Mouse (Mus musculus) splenic B cell, adult 2 months (primary cell): ENCODE measurements around the gene Pole2.
A peak's percentile ranks its signal among the peaks of the same experiment; 100 is the strongest.

Source experiments
- DNase-seq: peaks from one replicate; pipeline ENCODE4 v3.0.0-alpha.2; 2011; ENCODE audit warnings: low read depth, low spot score
- H3K27me3 ChIP-seq: 2 replicates; pipeline ENCODE4 v1.6.1; 2012; ENCODE audit warnings: mild to moderate bottlenecking, low read length, moderate library complexity, mixed read lengths; ENCODE audit not compliant: control insufficient read depth, poor library complexity, insufficient read depth, severe bottlenecking
- H3K36me3 ChIP-seq: 2 replicates; pipeline ENCODE4 v1.6.1; 2012; ENCODE audit warnings: mild to moderate bottlenecking, low read length, moderate library complexity, mixed read lengths; ENCODE audit not compliant: control insufficient read depth, poor library complexity, insufficient read depth, severe bottlenecking

Gene Pole2

DNA sequence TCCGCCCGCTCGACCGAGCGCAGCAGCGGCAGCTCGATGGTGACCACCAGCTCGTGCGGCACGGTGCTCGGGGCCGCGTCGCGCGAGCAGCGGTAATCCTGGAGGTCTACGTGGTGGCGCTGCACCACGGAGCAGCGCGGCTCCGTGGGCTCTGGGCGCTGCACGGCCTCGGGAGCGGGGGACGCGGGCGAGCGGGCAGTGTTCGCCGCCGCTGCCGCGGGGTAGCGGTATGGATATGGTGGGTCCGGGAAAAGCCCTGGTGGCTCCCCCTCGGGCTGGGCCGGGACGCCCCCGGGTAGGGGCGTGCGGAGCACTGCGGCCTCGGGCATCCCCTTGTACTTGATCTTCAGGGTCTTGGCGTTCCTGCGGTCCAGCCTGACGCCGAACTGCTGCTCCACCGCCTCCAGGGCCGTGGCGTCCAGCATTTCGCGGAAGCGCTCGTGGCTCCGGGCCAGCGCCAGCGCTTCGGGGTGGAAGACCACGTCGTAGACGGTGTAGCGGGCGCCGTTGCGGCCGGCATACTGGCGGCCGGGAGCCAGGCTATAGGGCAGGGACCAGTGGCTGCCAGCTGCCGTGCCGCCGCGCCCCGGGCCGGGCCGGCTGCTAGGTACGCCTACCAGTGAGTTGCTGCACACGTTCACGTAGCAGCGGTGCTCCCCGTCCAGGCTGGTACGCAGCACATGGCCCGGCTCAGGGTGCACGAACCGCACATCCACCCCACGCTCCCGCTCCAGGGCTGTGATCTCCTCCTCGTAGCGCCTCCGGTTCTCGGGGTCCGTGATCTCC, 30.4 kb downstream of the Pole2 start:
- H3K27me3 ChIP-seq, result no peaks in the 10 kb centered on the region
- DNase-seq, result peak; percentile 64

GRCm38 (mm10) chr12:69196444-69197377, 31.3 kb downstream of the Pole2 start, which contains the start of gene Gm49383:
Gm49383 (minus strand) TSS chr12:69197104.
- Histone ChIP-seq H3K27me3 (no peaks in the 10 kb centered on the region), H3K36me3 (no peaks in the 10 kb centered on the region)
- peak; percentile 72 for DNase-seq

More for the DNA sequence above, 30.4 kb downstream of the Pole2 start:
- no peaks in the 10 kb centered on the region for H3K36me3 ChIP-seq

DNA sequence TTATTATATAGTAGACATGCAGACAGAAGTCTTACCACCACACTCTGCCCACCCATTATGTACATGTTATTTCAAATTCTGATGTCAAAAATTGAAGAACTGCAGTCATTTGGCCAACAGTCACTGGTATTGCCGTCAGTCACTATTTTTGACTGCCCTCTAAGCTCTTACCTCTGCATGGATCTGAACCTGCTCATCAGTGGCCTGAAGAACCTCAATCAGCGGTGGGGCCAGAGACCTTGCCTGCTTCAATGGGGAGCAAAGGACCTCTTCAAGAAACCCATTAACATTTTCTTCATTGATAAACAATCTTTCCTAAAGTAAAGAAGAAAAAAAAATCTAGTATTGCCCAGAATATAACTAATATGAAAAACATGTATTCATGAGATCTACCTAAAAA, 35.4 kb downstream of the Pole2 start:
- H3K36me3 ChIP-seq, result 0 out of 2 replicates have a peak, but pooled peaks cover 2% of the 10 kb centered on the region
- DNase-seq, result no peak
- no peaks in the 10 kb centered on the region for H3K27me3 ChIP-seq

DNA sequence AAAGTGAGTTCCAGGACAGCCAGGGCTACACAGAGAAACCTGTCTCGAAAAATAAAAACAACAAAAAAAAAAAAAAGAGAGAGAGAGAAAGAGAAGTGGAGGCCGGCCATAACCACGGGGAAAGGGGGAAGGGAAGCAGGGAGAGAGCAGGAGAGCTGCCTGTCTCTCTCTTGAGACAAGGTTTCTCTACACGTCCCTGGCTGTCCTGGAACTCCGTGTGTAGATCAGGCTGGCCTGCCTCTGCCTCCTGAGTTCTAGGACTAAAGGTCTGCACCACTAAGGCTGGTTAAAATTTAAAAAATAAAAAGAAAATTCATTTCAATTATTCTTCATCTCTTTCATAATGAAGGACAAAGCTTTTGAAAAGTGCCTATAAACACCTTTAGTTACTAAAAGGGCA, 36.6 kb downstream of the Pole2 start:
- H3K27me3 ChIP-seq, result no peaks in the 10 kb centered on the region
- no peak for DNase-seq

DNA sequence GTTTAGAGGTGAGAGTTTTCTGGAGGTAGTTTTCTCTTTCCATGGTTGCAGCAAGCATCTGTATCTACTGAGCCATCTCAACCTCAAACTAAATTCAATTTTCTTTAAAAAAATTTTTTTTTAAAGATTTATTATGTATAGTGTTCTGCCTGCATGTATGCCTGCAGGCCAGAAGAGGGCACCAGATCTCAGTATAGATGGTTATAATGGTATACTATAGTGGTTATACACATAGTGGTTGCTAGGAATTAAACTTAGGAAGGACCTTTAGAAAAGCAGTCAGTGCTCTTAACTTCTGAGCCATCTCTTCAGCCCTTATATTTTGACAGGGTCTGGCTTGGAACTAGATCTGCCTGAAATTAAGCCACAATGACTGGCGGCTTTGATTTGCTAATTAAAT, 37.5 kb downstream of the Pole2 start:
- peak; percentile 29 for DNase-seq
- Histone ChIP-seq H3K27me3 (no peaks in the 10 kb centered on the region), H3K36me3 (0 out of 2 replicates have a peak, but pooled peaks cover 2% of the 10 kb centered on the region)

More for the DNA sequence above, 36.6 kb downstream of the Pole2 start:
- 0 out of 2 replicates have a peak, but pooled peaks cover 2% of the 10 kb centered on the region for H3K36me3 ChIP-seq

GRCm38 (mm10) chr12:69190074-69190473, 37.9 kb downstream of the Pole2 start:
- no peak for DNase-seq

DNA sequence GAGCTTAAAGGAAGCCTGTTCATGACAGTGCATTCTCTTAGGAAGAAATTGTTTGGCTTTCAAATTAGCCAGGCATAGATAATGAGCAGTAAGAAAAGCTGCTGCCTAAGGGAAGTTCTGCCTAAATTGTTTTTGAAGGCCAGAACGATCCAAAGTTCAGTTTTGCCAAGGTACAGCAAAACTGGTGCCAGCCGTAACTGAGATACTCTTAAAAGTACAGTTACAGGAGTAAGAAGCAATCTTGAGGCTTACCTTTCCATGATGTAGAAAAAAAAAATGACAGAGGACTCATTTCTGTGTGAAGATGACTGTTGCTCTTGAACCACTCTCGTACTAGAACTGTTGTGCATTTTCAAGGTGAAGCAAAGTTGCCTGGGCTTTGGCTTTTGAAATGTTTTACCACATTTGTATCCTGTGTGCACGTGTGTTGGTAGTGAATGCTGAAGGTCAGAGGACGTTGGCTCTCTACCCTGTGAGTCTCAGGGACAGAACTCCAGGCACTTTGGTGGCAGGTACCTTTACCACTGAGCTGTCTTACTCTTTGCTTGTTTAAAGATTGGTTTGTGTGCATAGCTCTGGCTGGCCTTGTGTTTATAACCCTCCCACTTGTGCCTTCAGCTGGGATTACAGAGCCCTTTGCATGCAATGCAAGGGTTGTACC, 41.1 kb downstream of the Pole2 start:
- Histone ChIP-seq H3K36me3 (peaks cover 5% of the 10 kb centered on the region; the same call in 1 of the 2 replicates), H3K27me3 (no peaks in the 10 kb centered on the region)
- DNase-seq, result no peak

More at GRCm38 (mm10) chr12:69190074-69190473, 37.9 kb downstream of the Pole2 start:
- Histone ChIP-seq H3K36me3 (0 out of 2 replicates have a peak, but pooled peaks cover 2% of the 10 kb centered on the region), H3K27me3 (no peaks in the 10 kb centered on the region)

GRCm38 (mm10) chr12:69185371-69185770, 42.6 kb downstream of the Pole2 start:
- no peak for DNase-seq
- no peaks in the 10 kb centered on the region for H3K27me3 ChIP-seq
- H3K36me3 ChIP-seq, result peaks cover 5% of the 10 kb centered on the region; the same call in 1 of the 2 replicates

DNA sequence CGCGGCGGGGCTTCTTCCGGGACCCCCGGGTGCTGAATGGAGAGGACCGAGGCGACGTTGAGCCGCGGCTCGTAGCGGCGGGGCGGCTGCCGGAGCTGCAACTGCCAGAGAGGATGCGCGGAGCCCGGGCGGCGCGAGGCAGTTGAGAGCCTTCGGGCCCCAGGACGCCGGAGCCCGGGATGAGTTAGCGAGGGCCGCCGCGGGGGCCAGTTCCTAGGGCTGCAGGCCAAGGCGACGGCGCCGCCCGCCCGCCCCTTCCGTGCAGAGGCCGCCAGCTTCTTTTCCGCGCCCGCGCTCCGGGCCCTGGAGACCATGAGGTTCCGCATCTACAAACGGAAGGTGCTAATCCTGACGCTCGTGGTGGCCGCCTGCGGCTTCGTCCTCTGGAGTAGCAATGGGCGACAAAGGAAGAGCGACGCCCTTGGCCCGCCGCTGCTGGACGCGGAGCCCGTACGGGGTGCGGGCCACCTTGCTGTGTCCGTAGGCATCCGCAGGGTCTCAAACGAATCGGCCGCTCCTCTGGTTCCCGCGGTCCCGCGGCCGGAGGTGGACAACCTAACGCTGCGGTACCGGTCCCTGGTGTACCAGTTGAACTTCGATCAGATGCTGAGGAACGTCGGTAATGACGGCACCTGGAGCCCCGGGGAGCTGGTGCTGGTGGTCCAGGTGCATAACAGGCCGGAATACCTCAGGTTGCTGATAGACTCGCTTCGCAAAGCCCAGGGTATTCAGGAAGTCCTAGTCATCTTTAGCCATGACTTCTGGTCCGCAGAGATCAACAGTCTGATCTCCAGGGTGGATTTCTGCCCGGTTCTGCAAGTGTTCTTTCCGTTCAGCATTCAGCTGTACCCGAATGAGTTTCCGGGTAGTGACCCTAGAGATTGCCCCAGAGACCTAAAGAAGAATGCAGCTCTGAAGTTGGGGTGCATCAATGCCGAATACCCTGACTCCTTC, 43.4 kb downstream of the Pole2 start:
- peaks cover 5% of the 10 kb centered on the region; the same call in 1 of the 2 replicates for H3K36me3 ChIP-seq
- peak; percentile 55 for DNase-seq
- no peaks in the 10 kb centered on the region for H3K27me3 ChIP-seq

DNA sequence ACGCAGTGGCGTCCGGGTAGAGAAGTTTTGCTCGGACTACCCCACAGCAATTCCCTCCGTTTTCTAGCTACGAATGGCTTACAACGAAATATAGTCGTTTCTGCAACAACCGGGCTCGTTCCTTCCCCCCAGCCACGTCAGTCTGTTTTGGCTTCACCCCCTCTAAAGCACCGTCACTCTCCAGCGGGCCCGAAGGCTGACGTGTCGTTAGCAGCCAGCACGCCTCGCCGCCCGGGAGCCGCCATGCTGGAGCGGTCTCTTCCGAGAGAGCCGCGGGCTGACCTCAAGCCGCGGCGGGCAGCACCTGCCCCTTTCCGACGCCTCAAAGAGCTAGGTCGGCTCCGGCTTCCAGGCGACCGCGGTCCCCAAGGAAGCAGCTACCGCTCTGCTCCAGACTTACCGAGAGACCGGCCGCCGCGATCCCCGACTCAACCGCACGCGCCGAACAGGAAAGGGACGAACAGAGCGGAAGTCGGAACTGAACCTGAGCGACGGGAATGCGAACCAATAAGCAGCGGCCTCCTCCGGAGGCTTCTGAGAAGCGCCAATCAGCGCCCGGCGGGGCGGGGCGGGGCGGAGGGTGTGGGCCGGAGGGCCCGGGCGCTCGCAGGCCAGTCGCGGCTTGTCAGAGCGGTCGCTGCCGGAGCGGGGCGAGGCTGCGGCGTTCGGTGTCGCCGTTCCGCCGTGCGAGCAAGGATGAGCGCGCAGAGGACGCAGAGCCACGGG, 44.2 kb downstream of the Pole2 start, which contains the start of the genes Rpl36al and Mgat2:
Gene Rpl36al, minus strand, starts transcription at position 501 of the 726 bp plus-strand sequence.
Gene Mgat2, plus strand, starts transcription at position 575 of the 726 bp plus-strand sequence.
- peak; percentile 98 for DNase-seq
- Histone ChIP-seq H3K36me3 (peaks cover 5% of the 10 kb centered on the region; the same call in 1 of the 2 replicates), H3K27me3 (no peaks in the 10 kb centered on the region)

DNA sequence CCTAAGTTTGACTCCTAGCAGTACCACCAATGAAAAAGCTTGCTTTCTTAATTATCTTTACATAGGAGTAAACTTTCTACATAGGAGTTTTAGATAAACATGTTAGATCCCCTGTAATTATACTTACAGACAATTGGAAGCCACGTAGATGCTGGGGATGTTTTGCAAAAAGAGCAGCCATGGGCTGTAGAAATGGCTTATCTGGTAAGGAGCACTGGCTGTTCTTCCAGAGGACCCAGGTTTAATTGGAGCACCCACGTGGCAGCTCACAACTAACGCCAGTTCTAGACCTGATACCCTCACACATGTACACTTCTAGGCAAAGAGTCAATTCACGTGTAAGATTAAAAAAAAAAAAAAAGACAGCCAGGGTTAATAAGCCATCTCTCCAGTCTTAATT, 46.2 kb downstream of the Pole2 start:
- H3K27me3 ChIP-seq, result no peaks in the 10 kb centered on the region
- peaks cover 5% of the 10 kb centered on the region; the same call in 1 of the 2 replicates for H3K36me3 ChIP-seq
- no peak for DNase-seq

DNA sequence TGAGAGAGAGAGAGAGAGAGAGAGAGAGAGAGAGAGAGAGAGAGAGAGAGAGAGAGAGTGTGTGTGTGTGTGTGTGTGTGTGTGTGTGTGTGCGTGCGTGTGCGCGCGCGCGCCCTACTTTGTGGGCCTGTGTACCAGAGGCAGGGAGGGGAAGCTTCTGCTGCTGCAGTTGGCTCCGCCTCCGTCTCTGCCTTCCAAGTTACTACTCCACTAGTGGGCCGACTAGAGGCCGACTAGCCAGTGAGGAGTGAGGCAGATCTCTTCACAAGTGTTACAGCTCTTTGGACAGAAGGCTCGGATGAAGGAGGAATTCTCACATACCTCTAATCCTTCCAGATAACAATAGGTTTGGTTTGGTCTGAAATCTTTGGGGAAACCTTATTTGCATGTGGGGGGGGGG, 48.6 kb downstream of the Pole2 start:
- no peaks in the 10 kb centered on the region for H3K27me3 ChIP-seq
- no peak for DNase-seq
- H3K36me3 ChIP-seq, result peaks cover 5% of the 10 kb centered on the region; the same call in 1 of the 2 replicates

- H3K36me3 ChIP-seq, result peaks cover 5% of the 10 kb centered on the region; the same call in 1 of the 2 replicates
- no peak for DNase-seq
- H3K27me3 ChIP-seq, result no peaks in the 10 kb centered on the region
These were observed 50.5 kb downstream of the Pole2 start for GRCm38 (mm10) chr12:69177526-69177925.
